Mouse (Mus musculus) kidney, embryonic 14.5 days (tissue): ENCODE measurements around the gene Gm11596. TPM values are rescaled to one million over a fixed set of nuclear protein-coding genes. Genes with fewer than 3 reads are reported as not detected.
"Not testable (repeated sequence)": the region's sequence is repeated elsewhere in the genome, so short reads cannot be mapped to it uniquely, and the experiment has no call there.

Source experiments
- ATAC-seq: fragments of 200-750 bp; cut with Nextera tagmentation; 2 replicates; pipeline ENCODE4 v1.8.0; 2017; ENCODE audit warnings: moderate number of reproducible peaks, mild to moderate bottlenecking, moderate TSS enrichment, moderate library complexity; ENCODE audit not compliant: low FRiP score, low TSS enrichment
- H3K27ac ChIP-seq: fragments of 300-500 bp; sonication (generic); 2 replicates; pipeline ENCODE4 v1.5.1; 2014; ENCODE audit warnings: low read depth, mild to moderate bottlenecking, low read length, moderate library complexity, mixed read lengths
- H3K27me3 ChIP-seq: fragments of 300-500 bp; sonication (generic); 2 replicates; pipeline ENCODE4 v1.6.1; 2014; ENCODE audit warnings: mild to moderate bottlenecking, low read length; ENCODE audit not compliant: control insufficient read depth, insufficient read depth
- H3K36me3 ChIP-seq: fragments of 300-500 bp; sonication (generic); 2 replicates; pipeline ENCODE4 v1.6.1; 2014; ENCODE audit warnings: low read length, mixed read lengths; ENCODE audit not compliant: control insufficient read depth, insufficient read depth
- H3K4me1 ChIP-seq: fragments of 300-500 bp; sonication (generic); 2 replicates; pipeline ENCODE4 v1.6.1; 2014; ENCODE audit warnings: low read length, mixed read lengths; ENCODE audit not compliant: control insufficient read depth, insufficient read depth
- H3K4me2 ChIP-seq: fragments of 300-500 bp; sonication (generic); replicated peaks from 2 replicates; pipeline ENCODE4 v1.6.1; 2014; ENCODE audit warnings: low read depth, mild to moderate bottlenecking, low read length
- H3K4me3 ChIP-seq: fragments of 300-500 bp; sonication (generic); 2 replicates; pipeline ENCODE4 v1.5.1; 2014; ENCODE audit warnings: mild to moderate bottlenecking, low read length
- H3K9ac ChIP-seq: fragments of 300-500 bp; sonication (generic); 2 replicates; pipeline ENCODE4 v1.6.1; 2014; ENCODE audit warnings: low read depth, mild to moderate bottlenecking, low read length, moderate library complexity
- H3K9me3 ChIP-seq: fragments of 300-500 bp; sonication (generic); 2 replicates; pipeline ENCODE4 v1.6.1; 2016; ENCODE audit warnings: low read length; ENCODE audit not compliant: control insufficient read depth
- WGBS: fragments of 180-500 bp; shearing (Covaris S2); extraction: QIAGEN DNeasy Blood & Tissue Kit; methylation state at CpG from one replicate; pipeline ENCODE4 v1.1.7; 2014; 5-methylcytosine and 5-hydroxymethylcytosine counted together
- polyA plus RNA-seq: library from polyadenylated mRNA; unstranded; fragments of >200 nt; fragmentation: Nextera tagmentation; extraction: Ambion mirVana; gene quantifications from 2 replicates; pipeline ENCODE4 v1.2.1, GENCODE M21; 2014

Gm11596 gene
- polyA plus RNA-seq, 1 experiment from 2014 or later: not detected

DNA sequence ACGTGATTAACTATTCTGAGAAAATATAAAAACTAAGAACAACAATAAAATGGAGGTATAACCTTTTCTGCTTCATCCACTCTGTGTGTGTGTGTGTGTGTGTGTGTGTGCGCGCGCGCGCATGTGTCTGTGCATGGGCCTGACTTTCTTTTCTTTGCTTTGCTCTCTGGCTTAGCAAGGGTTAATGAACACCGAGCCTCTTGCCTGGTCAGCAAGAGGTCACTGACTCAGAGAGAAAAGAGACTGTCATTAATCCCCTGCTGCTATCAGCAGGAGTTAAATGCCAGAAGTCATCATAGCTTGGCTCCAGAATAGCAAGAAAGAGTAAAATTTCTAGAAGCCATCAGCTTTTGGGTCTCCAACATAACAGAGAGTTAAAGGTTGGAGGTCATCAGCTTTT is 14.9 kb downstream of the Gm11596 start:
- Histone ChIP-seq H3K27ac (no peak overlapping the region), H3K4me2 (no peak overlapping the region), H3K4me1 (no peaks in the 10 kb centered on the region), H3K9ac (no peak overlapping the region), H3K4me3 (no peak overlapping the region), H3K27me3 (no peaks in the 10 kb centered on the region), H3K9me3 (no peaks in the 10 kb centered on the region), H3K36me3 (no peaks in the 10 kb centered on the region)
- no peak for ATAC-seq
- 65% methylated on average over 7 of the region's 7 CpGs for WGBS

DNA sequence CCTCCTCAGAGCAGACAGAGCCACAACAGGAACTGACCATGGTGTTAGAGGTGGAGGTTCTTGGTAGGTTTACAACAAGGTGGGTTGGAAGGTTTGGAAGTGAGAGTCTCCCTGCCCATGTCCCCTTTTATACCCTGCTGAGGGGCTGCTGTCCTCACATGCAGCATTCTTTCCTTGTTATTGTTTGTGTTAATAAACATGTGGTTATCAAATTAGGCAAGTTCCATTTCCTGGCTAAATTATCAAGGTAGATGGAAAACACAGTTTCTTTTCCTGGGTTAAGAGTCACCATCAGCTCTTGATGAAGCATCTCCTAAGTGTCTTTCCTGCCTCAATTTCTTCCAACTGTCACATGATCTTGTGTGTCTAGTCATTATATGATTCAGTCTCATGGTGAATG is 20.5 kb downstream of the Gm11596 start, which contains the start of gene Gm11595:
Gene Gm11595 (minus strand): TSS at position 101 of the 400 bp plus-strand sequence.
- not testable (repeated sequence) for H3K36me3 ChIP-seq, H3K27ac ChIP-seq, H3K9me3 ChIP-seq, H3K4me2 ChIP-seq, H3K4me1 ChIP-seq, H3K27me3 ChIP-seq, ATAC-seq, H3K9ac ChIP-seq, H3K4me3 ChIP-seq

DNA sequence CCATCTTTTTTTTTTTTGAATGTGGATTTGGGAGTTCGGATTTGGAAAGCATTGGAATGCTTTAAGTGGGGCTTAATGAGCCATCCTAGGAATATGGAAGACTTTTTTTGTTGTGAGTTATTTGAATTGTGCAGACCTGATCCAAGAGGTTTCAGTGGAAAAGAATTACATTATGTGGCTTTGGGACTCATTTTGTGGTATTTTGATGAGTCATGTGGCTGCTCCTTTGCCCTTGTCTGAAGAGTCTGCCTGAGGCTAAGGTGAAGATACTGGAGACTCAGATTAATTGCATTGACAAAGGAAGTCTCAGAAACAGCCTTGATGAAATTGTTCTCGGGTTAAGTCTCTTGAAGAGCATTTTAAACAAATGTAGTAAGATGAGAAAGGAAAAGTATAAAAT is 24.9 kb downstream of the Gm11596 start:
- 68% methylated on average over 2 of the region's 2 CpGs for WGBS
- Histone ChIP-seq H3K4me2 (no peak overlapping the region), H3K9me3 (no peaks in the 10 kb centered on the region), H3K9ac (no peak overlapping the region), H3K4me1 (no peaks in the 10 kb centered on the region), H3K4me3 (no peak overlapping the region), H3K27me3 (no peaks in the 10 kb centered on the region), H3K36me3 (no peaks in the 10 kb centered on the region), H3K27ac (no peak overlapping the region)
- ATAC-seq: no peak

DNA sequence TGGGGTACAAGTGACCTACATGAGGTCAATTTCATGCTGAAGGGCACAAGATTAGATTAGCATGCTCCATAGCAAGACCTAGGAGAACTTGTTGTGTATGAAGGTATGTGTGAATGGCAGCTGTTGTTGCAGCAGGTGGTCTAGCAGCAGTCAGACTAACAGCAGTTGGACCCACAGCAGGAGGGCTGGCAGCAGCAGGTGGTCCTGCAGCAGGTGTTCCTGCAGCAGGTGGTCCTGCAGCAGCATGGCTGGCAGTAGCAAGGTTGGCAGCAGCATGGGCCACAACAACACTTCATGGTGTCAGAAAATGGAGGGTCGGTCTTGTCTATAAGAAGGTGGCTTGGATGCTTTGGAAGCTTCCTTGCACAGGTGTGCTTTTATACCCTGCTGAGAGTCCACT is 34.4 kb downstream of the Gm11596 start:
- H3K4me2 ChIP-seq: no peak overlapping the region
- H3K9ac ChIP-seq: no peak overlapping the region
- H3K4me3 ChIP-seq: no peak overlapping the region
- H3K36me3 ChIP-seq: no peaks in the 10 kb centered on the region
- H3K27ac ChIP-seq: no peak overlapping the region
- no peak for ATAC-seq
- no peaks in the 10 kb centered on the region for H3K4me1 ChIP-seq
- no peaks in the 10 kb centered on the region for H3K9me3 ChIP-seq
- 100% methylated on average over 1 of the region's 1 CpGs for WGBS
- H3K27me3 ChIP-seq: no peaks in the 10 kb centered on the region

DNA sequence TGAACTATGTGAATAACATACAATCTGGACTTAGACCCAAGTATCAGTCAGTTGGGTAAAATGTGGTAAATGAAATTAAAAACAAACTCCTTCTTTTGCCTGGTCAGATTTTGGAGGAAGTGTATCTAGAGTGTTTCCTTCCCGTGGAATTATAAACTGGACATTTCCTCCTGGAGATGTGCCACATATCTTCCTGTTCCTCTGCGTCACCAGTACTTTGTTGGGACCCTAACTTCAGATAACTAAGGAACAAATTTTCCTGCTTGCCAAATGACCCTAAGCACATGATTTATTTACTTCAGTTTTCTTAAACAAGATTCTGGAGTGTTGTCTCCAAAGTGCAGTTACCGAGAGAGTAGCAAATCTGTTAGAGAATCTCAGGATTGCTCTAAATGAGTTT is 49.3 kb downstream of the Gm11596 start:
- Histone ChIP-seq H3K4me1 (no peaks in the 10 kb centered on the region), H3K4me3 (no peak overlapping the region), H3K27ac (no peak overlapping the region), H3K9ac (no peak overlapping the region), H3K36me3 (no peaks in the 10 kb centered on the region), H3K27me3 (no peaks in the 10 kb centered on the region), H3K4me2 (no peak overlapping the region), H3K9me3 (no peaks in the 10 kb centered on the region)
- WGBS: 81% methylated on average over 3 of the region's 3 CpGs
- ATAC-seq: no peak

Other genes with a start within 250 kb of the Gm11596 start
- not detected in 2 replicates for gene Krtap3-3, start 242.6 kb downstream of the Gm11596 start, polyA plus RNA-seq
- not detected in 2 replicates for gene Krtap3-2, start 236.6 kb downstream of the Gm11596 start, polyA plus RNA-seq
- not detected in 2 replicates for gene Gm11939, start 234.0 kb downstream of the Gm11596 start, polyA plus RNA-seq
- not detected in 2 replicates for gene Krtap3-1, start 226.8 kb downstream of the Gm11596 start, polyA plus RNA-seq
- not detected in 2 replicates for gene Krtap1-5, start 212.5 kb downstream of the Gm11596 start, polyA plus RNA-seq
- not detected in 2 replicates for gene Krtap1-4, start 209.8 kb downstream of the Gm11596 start, polyA plus RNA-seq
- gene Krtap1-3, start 202.1 kb downstream of the Gm11596 start, polyA plus RNA-seq: not detected in 2 replicates
- gene Krtap9-3, start 195.4 kb downstream of the Gm11596 start, polyA plus RNA-seq: not detected in 2 replicates
- gene Gm11938, start 190.2 kb downstream of the Gm11596 start, polyA plus RNA-seq: not detected in 2 replicates
- not detected in 2 replicates for gene Gm11937, start 183.3 kb downstream of the Gm11596 start, polyA plus RNA-seq
- not detected in 2 replicates for gene Krtap2-4, start 178.6 kb downstream of the Gm11596 start, polyA plus RNA-seq
- gene Gm11562, start 173.0 kb downstream of the Gm11596 start, polyA plus RNA-seq: not detected in 2 replicates
- gene Krtap4-1, start 165.2 kb downstream of the Gm11596 start, polyA plus RNA-seq: not detected in 2 replicates
- not detected in 2 replicates for gene Krtap4-2, start 158.4 kb downstream of the Gm11596 start, polyA plus RNA-seq
- gene Krtap4-7, start 149.4 kb downstream of the Gm11596 start, polyA plus RNA-seq: not detected in 2 replicates
- gene Gm11555, start 143.2 kb downstream of the Gm11596 start, polyA plus RNA-seq: not detected in 2 replicates
- not detected in 2 replicates for gene Gm11563, start 134.5 kb downstream of the Gm11596 start, polyA plus RNA-seq
- gene Krtap4-6, start 127.5 kb downstream of the Gm11596 start, polyA plus RNA-seq: not detected in 2 replicates
- not detected in 2 replicates for gene Gm14190, start 102.7 kb downstream of the Gm11596 start, polyA plus RNA-seq
- gene Gm14180, start 59.2 kb downstream of the Gm11596 start, polyA plus RNA-seq: not detected in 2 replicates
- not detected in 2 replicates for gene Gm11595, start 20.6 kb downstream of the Gm11596 start, polyA plus RNA-seq
- not detected in 2 replicates for gene Krtap4-8, start 12.8 kb downstream of the Gm11596 start, polyA plus RNA-seq
- not detected in 2 replicates for gene Krtap4-9, start 8.3 kb downstream of the Gm11596 start, polyA plus RNA-seq
- not detected in 2 replicates for gene Gm11569, start 5.5 kb upstream of the Gm11596 start, polyA plus RNA-seq
- not detected in 2 replicates for gene Gm11554, start 11.0 kb upstream of the Gm11596 start, polyA plus RNA-seq
- gene Krtap4-13, start 16.4 kb upstream of the Gm11596 start, polyA plus RNA-seq: not detected in 2 replicates
- gene Gm11564, start 22.2 kb upstream of the Gm11596 start, polyA plus RNA-seq: not detected in 2 replicates
- gene 2300003K06Rik, start 44.6 kb upstream of the Gm11596 start, polyA plus RNA-seq: not detected in 2 replicates
- not detected in 2 replicates for gene Krtap4-16, start 58.1 kb upstream of the Gm11596 start, polyA plus RNA-seq
- gene Gm11568, start 64.5 kb upstream of the Gm11596 start, polyA plus RNA-seq: not detected in 2 replicates
- not detected in 2 replicates for gene Gm11559, start 71.0 kb upstream of the Gm11596 start, polyA plus RNA-seq
- not detected in 2 replicates for gene Krtap9-1, start 79.9 kb upstream of the Gm11596 start, polyA plus RNA-seq
- not detected in 2 replicates for gene Gm11567, start 85.7 kb upstream of the Gm11596 start, polyA plus RNA-seq
- gene Krtap31-1, start 114.5 kb upstream of the Gm11596 start, polyA plus RNA-seq: not detected in 2 replicates
- not detected in 2 replicates for gene Gm11565, start 121.3 kb upstream of the Gm11596 start, polyA plus RNA-seq
- gene Krtap31-2, start 142.8 kb upstream of the Gm11596 start, polyA plus RNA-seq: not detected in 2 replicates
- gene Krtap9-5, start 155.0 kb upstream of the Gm11596 start, polyA plus RNA-seq: not detected in 2 replicates
- not detected in 2 replicates for gene Krtap29-1, start 185.6 kb upstream of the Gm11596 start, polyA plus RNA-seq
- not detected in 2 replicates for gene Krtap16-1, start 193.1 kb upstream of the Gm11596 start, polyA plus RNA-seq
- not detected in 2 replicates for gene Krtap17-1, start 200.5 kb upstream of the Gm11596 start, polyA plus RNA-seq
- gene Krt33a, start 222.7 kb upstream of the Gm11596 start, polyA plus RNA-seq: not detected in 2 replicates
- not detected in 2 replicates for gene Krt33b, start 236.4 kb upstream of the Gm11596 start, polyA plus RNA-seq
- gene Krt34, start 248.1 kb upstream of the Gm11596 start, polyA plus RNA-seq: 0.11 TPM in 1 of 2 replicates, not detected in the other